Comparison of ENCODE assay signal across 9 mouse cellular contexts in the genomic region with DNA sequence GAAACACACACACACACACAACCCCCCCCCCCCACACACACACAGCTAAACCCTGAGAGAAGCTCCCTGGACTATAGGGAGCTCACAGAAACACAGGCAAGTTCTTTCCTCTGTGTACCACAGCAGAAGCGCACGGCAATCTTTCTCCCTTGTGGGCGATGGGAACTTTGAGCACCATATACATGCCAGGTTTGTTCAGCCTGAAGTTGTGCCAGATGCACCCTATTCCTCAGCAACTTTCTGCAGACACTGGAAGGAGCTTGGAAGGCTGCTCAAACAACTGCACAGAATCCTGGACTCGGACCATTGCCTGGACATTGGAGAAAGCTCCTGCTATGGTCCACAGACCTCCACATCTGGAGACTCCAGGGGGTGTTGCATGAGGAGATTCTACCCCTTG.
A peak's percentile ranks its signal among the peaks of the same experiment; 100 is the strongest.
DNase-seq lines count a peak whose midpoint lies in the region; ATAC-seq lines count a peak whose summit lies in the region.
"Had no signal": no experiment of that assay in that cellular context is flagged by ENCODE, and none has a peak within 500 bp of the region (broad histone marks: within the 10 kb centered on the region; RNA-seq: fewer than 3 reads in every experiment).

No protein-coding gene starts in this region.

- ATAC-seq in kidney, embryonic 15.5 days (replicated peaks; ENCODE audit: low FRiP score): no peak; the same call in 1 of the 2 replicates
- peak; percentile 46 for ATAC-seq in hindbrain, embryonic 13.5 days (ENCODE audit: low FRiP score)
- no peak; the same call in 1 of the 2 replicates for ATAC-seq in midbrain, embryonic 13.5 days
- ATAC-seq in activated CD4-positive, CD25-positive, alpha-beta regulatory T cell, adult 4 months: no peak

- DNase-seq in kidney, postnatal 25 days: no peak
- DNase-seq in embryonic facial prominence, embryonic 10.5 days (ENCODE audit: low spot score): no peak
- DNase-seq in B cell, adult 2 months: no peak
- DNase-seq in natural killer cell, adult 2 months (ENCODE audit: low spot score in 2 of 2): no peak
- DNase-seq: cerebellum, adult 18-20 months had no signal

- H3K4me1 ChIP-seq in kidney, embryonic 15.5 days: no peaks in the 10 kb centered on the region; the same call in 1 of the 2 replicates
- H3K4me1 ChIP-seq in embryonic facial prominence, embryonic 10.5 days: peaks cover 24% of the 10 kb centered on the region
- peaks cover 8% of the 10 kb centered on the region for H3K4me1 ChIP-seq in hindbrain, embryonic 13.5 days (replicated peaks)
- H3K4me1 ChIP-seq in midbrain, embryonic 13.5 days (replicated peaks): peaks cover 22% of the 10 kb centered on the region

- no peak overlapping the region for H3K9ac ChIP-seq in kidney, embryonic 15.5 days
- no peak overlapping the region for H3K9ac ChIP-seq in hindbrain, embryonic 13.5 days
- no peak overlapping the region for H3K9ac ChIP-seq in midbrain, embryonic 13.5 days (replicated peaks)

- H3K27ac ChIP-seq in kidney, embryonic 15.5 days: peak overlapping the region; percentile 37; the same call in 1 of the 2 replicates
- H3K27ac ChIP-seq in embryonic facial prominence, embryonic 10.5 days (replicated peaks): peak overlapping the region; percentile 74
- H3K27ac ChIP-seq in hindbrain, embryonic 13.5 days: peak overlapping the region; percentile 79
- H3K27ac ChIP-seq in midbrain, embryonic 13.5 days: peak overlapping the region; percentile 89

- no peaks in the 10 kb centered on the region for H3K36me3 ChIP-seq in kidney, embryonic 15.5 days
- no peaks in the 10 kb centered on the region for H3K36me3 ChIP-seq in embryonic facial prominence, embryonic 10.5 days (replicated peaks)
- no peaks in the 10 kb centered on the region for H3K36me3 ChIP-seq in hindbrain, embryonic 13.5 days
- no peaks in the 10 kb centered on the region for H3K36me3 ChIP-seq in midbrain, embryonic 13.5 days

- H3K27me3 ChIP-seq in kidney, embryonic 15.5 days: no peaks in the 10 kb centered on the region
- no peaks in the 10 kb centered on the region for H3K27me3 ChIP-seq in embryonic facial prominence, embryonic 10.5 days (replicated peaks; ENCODE audit: low read depth, poor library complexity, severe bottlenecking)
- H3K27me3 ChIP-seq in hindbrain, embryonic 13.5 days: no peaks in the 10 kb centered on the region
- H3K27me3 ChIP-seq in midbrain, embryonic 13.5 days: no peaks in the 10 kb centered on the region

- no peak overlapping the region for H3K4me3 ChIP-seq in kidney, embryonic 15.5 days (replicated peaks)
- no peak overlapping the region for H3K4me3 ChIP-seq in embryonic facial prominence, embryonic 10.5 days
- no peak overlapping the region for H3K4me3 ChIP-seq in hindbrain, embryonic 13.5 days
- no peak overlapping the region for H3K4me3 ChIP-seq in midbrain, embryonic 13.5 days (replicated peaks)

- 83% methylated on average over 4 of the region's 4 CpGs for WGBS in kidney, embryonic 15.5 days
- WGBS in embryonic facial prominence, embryonic 10.5 days: 50% methylated on average over 4 of the region's 4 CpGs
- WGBS in hindbrain, embryonic 13.5 days: 45% methylated on average over 4 of the region's 4 CpGs
- 19% methylated on average over 4 of the region's 4 CpGs for WGBS in midbrain, embryonic 13.5 days

- H3K4me2 ChIP-seq in kidney, embryonic 15.5 days: no peak overlapping the region
- H3K4me2 ChIP-seq in hindbrain, embryonic 13.5 days: no peak overlapping the region
- H3K4me2 ChIP-seq in midbrain, embryonic 13.5 days (replicated peaks): no peak overlapping the region

- H3K9me3 ChIP-seq in kidney, embryonic 15.5 days (replicated peaks): no peaks in the 10 kb centered on the region
- H3K9me3 ChIP-seq in embryonic facial prominence, embryonic 10.5 days: no peaks in the 10 kb centered on the region
- H3K9me3 ChIP-seq in hindbrain, embryonic 13.5 days: no peaks in the 10 kb centered on the region
- H3K9me3 ChIP-seq in midbrain, embryonic 13.5 days: no peaks in the 10 kb centered on the region

Comparison
In these comparisons a context has a peak if more than half of its experiments do, and no peak if none do; other contexts are left out.
1. H3K27ac ChIP-seq: peak in every context shown above with its lines; median percentile 89 in midbrain, embryonic 13.5 days; 79 in hindbrain, embryonic 13.5 days; 74 in embryonic facial prominence, embryonic 10.5 days; 37 in kidney, embryonic 15.5 days.